Mouse (Mus musculus) cerebellum, adult 2 months (tissue): Measurements from ENCODE around the gene Tmem120b. TPM values are rescaled to one million over a fixed set of nuclear protein-coding genes. Genes with fewer than 3 reads are reported as not detected.

ENCODE experiments used
- DNase-seq, 2 experiments: peaks; one replicate each; pipeline ENCODE4 v3.0.0; 2021
- H3K27ac ChIP-seq: fragments of 200-500 bp; 2 replicates; pipeline ENCODE4 v1.5.1; 2012; ENCODE audit warnings: low read length, control low read depth, inconsistent platforms; ENCODE audit not compliant: insufficient read depth
- H3K27me3 ChIP-seq: fragments of 200-500 bp; 2 replicates; pipeline ENCODE4 v1.6.1; 2012; ENCODE audit warnings: inconsistent platforms, mild to moderate bottlenecking, low read length, moderate library complexity; ENCODE audit not compliant: control insufficient read depth, insufficient read depth
- H3K4me1 ChIP-seq: fragments of 200-500 bp; 2 replicates; pipeline ENCODE4 v1.6.1; 2011; ENCODE audit warnings: low read length; ENCODE audit not compliant: control insufficient read depth, insufficient read depth
- H3K4me3 ChIP-seq: fragments of 200-500 bp; replicated peaks from 2 replicates; pipeline ENCODE3; 2011; ENCODE audit warnings: mild to moderate bottlenecking, low read depth, low read length, control low read depth; ENCODE audit not compliant: insufficient read depth
- CTCF ChIP-seq: fragments of 200-500 bp; IDR thresholded peaks from 2 replicates; pipeline ENCODE4 v1.5.1; 2011; ENCODE audit warnings: low read depth, mild to moderate bottlenecking, control low read depth, low read length, moderate library complexity, borderline replicate concordance; ENCODE audit not compliant: insufficient read depth
- POLR2A ChIP-seq: fragments of 200-500 bp; IDR thresholded peaks from 2 replicates; pipeline ENCODE4 v1.6.1; 2011; ENCODE audit warnings: low read length, control low read depth, borderline replicate concordance; ENCODE audit not compliant: insufficient read depth
- WGBS: fragments of 180-500 bp; shearing (Covaris S2); methylation state at CpG from one replicate; pipeline ENCODE4 v1.1.7; 2018; 5-methylcytosine and 5-hydroxymethylcytosine counted together
- polyA plus RNA-seq: library from polyadenylated mRNA; depleted of rRNA; stranded (reverse); fragments of >200 nt; gene quantifications from 2 replicates; pipeline ENCODE4 v1.2.3, GENCODE M21; 2012

Tmem120b gene
- polyA plus RNA-seq, 1 experiment = 21.8 TPM

- TF ChIP-seq CTCF (no peak), POLR2A (no peak)
- no peak overlapping the region for H3K27ac ChIP-seq
- WGBS = 83% methylated on average over 2 of the region's 2 CpGs
- no peaks in the 10 kb centered on the region for H3K27me3 ChIP-seq
- H3K4me1 ChIP-seq = peaks cover 5% of the 10 kb centered on the region; the same call in 1 of the 2 replicates
- H3K4me3 ChIP-seq = no peak overlapping the region
- no peak for DNase-seq
These were observed 30.3 kb downstream of the Tmem120b start for GRCm38 (mm10) chr5:123098487-123098886.

GRCm38 (mm10) chr5:123102376-123102775 is 34.2 kb downstream of the Tmem120b start:
- WGBS = 71% methylated on average over 7 of the region's 7 CpGs
- H3K27ac ChIP-seq = no peak overlapping the region
- no peaks in the 10 kb centered on the region for H3K4me1 ChIP-seq
- no peak for DNase-seq
- no peaks in the 10 kb centered on the region for H3K27me3 ChIP-seq
- H3K4me3 ChIP-seq = no peak overlapping the region
- TF ChIP-seq CTCF (no peak), POLR2A (no peak)

- Histone ChIP-seq H3K27ac (no peak overlapping the region), H3K4me1 (no peaks in the 10 kb centered on the region), H3K27me3 (no peaks in the 10 kb centered on the region), H3K4me3 (no peak overlapping the region)
- no peak for DNase-seq
- TF ChIP-seq POLR2A (no peak), CTCF (no peak)
- 48% methylated on average over 8 of the region's 8 CpGs for WGBS
These were observed 35.3 kb downstream of the Tmem120b start for GRCm38 (mm10) chr5:123103556-123103955.

GRCm38 (mm10) chr5:123104769-123105168 is 36.6 kb downstream of the Tmem120b start:
- Histone ChIP-seq H3K27me3 (no peaks in the 10 kb centered on the region), H3K4me1 (peaks cover 6% of the 10 kb centered on the region), H3K4me3 (no peak overlapping the region), H3K27ac (no peak overlapping the region)
- WGBS = 57% methylated on average over 6 of the region's 6 CpGs
- no peak for TF ChIP-seq POLR2A
- no peak for TF ChIP-seq CTCF
- no peak for DNase-seq

- Histone ChIP-seq H3K4me3 (no peak overlapping the region), H3K4me1 (peaks cover 11% of the 10 kb centered on the region), H3K27ac (no peak overlapping the region), H3K27me3 (no peaks in the 10 kb centered on the region)
- TF ChIP-seq CTCF = no peak
- TF ChIP-seq POLR2A = no peak
- 16% methylated on average over 13 of the region's 13 CpGs for WGBS
- DNase-seq = peak; percentile 45 to 65
These were observed 41.4 kb downstream of the Tmem120b start for GRCm38 (mm10) chr5:123109452-123110203.

GRCm38 (mm10) chr5:123110296-123110721 is 42.1 kb downstream of the Tmem120b start:
- no peaks in the 10 kb centered on the region for H3K27me3 ChIP-seq
- TF ChIP-seq CTCF (no peak), POLR2A (no peak)
- H3K4me1 ChIP-seq = peaks cover 11% of the 10 kb centered on the region
- 27% methylated on average over 13 of the region's 13 CpGs for WGBS
- H3K27ac ChIP-seq = no peak overlapping the region
- DNase-seq = no peak
- no peak overlapping the region for H3K4me3 ChIP-seq

GRCm38 (mm10) chr5:123114109-123114508 is 45.9 kb downstream of the Tmem120b start:
- no peak for DNase-seq
- H3K27me3 ChIP-seq = no peaks in the 10 kb centered on the region
- no peak overlapping the region for H3K27ac ChIP-seq
- TF ChIP-seq POLR2A (no peak), CTCF (no peak)
- WGBS = 53% methylated on average over 11 of the region's 11 CpGs
- peaks cover 10% of the 10 kb centered on the region for H3K4me1 ChIP-seq
- no peak overlapping the region for H3K4me3 ChIP-seq

- WGBS = 32% methylated on average over 7 of the region's 7 CpGs
- TF ChIP-seq POLR2A (no peak), CTCF (peak; percentile 41; the same call in 1 of the 2 replicates)
- no peak for DNase-seq
- Histone ChIP-seq H3K27ac (no peak overlapping the region), H3K27me3 (no peaks in the 10 kb centered on the region), H3K4me3 (no peak overlapping the region), H3K4me1 (peaks cover 4% of the 10 kb centered on the region; the same call in 1 of the 2 replicates)
These were observed 46.7 kb downstream of the Tmem120b start for GRCm38 (mm10) chr5:123114924-123115323.
